Mouse (Mus musculus): ENCODE data around the gene Cic. TPM values are rescaled to one million over a fixed set of nuclear protein-coding genes. Genes with fewer than 3 reads are reported as not detected.

Gene Cic
- polyA plus RNA-seq, 1 experiment: 128 TPM

DNA sequence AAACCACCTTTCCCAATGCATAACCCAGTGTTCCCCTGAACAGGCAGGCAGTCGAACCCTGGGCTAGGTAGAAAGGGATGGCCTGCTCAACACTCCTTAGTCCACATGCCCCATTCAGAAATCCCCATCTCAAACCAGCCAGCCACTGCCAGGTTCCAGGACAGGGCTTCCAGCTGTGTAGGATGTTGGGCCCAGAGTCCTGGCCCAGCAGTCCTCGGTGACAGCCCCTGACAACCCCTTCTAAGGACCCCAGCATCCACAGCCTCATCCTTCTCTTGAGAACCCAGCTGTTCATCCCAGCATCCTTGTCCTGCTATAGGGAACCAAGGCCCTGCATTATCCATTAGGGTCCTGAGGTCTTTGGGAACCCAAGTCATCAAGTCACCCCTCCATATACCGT, 20.0 kb upstream of the Cic start:
- no peak overlapping the region for H3K27ac ChIP-seq (ENCODE audit: insufficient read depth, low read length)
- peaks cover 28% of the 10 kb centered on the region for H3K36me3 ChIP-seq (ENCODE audit: control insufficient read depth, insufficient read depth, low read length, poor library complexity, severe bottlenecking)
- no peaks in the 10 kb centered on the region for H3K9me3 ChIP-seq (replicated peaks; ENCODE audit: control insufficient read depth, insufficient read depth, low read length, poor library complexity, severe bottlenecking)
- peak overlapping the region; percentile 99 for H3K9ac ChIP-seq (ENCODE audit: low read depth, poor library complexity, severe bottlenecking)
- TF ChIP-seq CTCF (IDR thresholded peaks at IDR 0.05; ENCODE audit: low read depth, low read length) (no peak), POLR2A (IDR thresholded peaks at IDR 0.05; ENCODE audit: insufficient read depth, low read length) (no peak), EP300 (IDR thresholded peaks at IDR 0.05; ENCODE audit: insufficient read depth, low read depth, low read length) (no peak)
- H3K4me3 ChIP-seq (ENCODE audit: low read depth, low read length): peak overlapping the region; percentile 70
- H3K4me1 ChIP-seq (ENCODE audit: control insufficient read depth, insufficient read depth, low read length): peaks cover 2% of the 10 kb centered on the region
- no peaks in the 10 kb centered on the region for H3K27me3 ChIP-seq (ENCODE audit: control insufficient read depth, insufficient read depth, low read length, poor library complexity, severe bottlenecking)

DNA sequence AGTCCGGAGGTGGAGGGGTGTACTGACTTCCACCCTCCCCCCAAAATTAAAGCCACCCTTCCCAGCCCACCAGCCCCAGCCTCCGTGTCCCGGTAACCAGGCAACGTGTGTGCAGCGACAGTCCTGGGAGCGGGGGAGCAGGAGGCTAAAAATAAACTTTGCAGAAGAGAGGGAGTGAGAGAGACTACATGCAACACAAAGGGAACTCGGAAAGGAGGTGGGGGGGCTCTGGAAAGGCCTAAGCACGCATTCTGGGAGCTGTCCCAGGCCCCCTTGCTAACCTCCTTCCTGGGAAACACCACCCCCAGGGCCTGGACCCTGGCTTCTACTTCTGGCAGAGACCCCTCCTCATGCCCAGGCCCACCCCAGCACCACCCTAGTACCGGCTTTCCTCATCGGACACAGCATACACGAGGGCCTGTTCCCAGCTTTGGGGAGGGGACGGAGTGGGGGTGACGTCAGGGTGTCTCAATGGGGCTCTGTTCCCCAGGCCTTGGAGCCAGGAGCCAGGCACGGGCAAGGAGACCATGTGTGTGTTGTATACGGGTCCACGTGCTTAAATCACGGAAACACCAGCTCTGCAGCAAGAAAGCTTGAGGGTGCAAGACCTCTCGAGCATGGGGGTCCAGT, 19.4 kb upstream of the Cic start:
- Histone ChIP-seq H3K27ac (ENCODE audit: insufficient read depth, low read length) (peak overlapping the region; percentile 15; the same call in 1 of the 2 replicates), H3K4me3 (ENCODE audit: low read depth, low read length) (peak overlapping the region; percentile 70), H3K27me3 (ENCODE audit: control insufficient read depth, insufficient read depth, low read length, poor library complexity, severe bottlenecking) (no peaks in the 10 kb centered on the region), H3K9ac (ENCODE audit: low read depth, poor library complexity, severe bottlenecking) (peak overlapping the region; percentile 99), H3K4me1 (ENCODE audit: control insufficient read depth, insufficient read depth, low read length) (peaks cover 2% of the 10 kb centered on the region), H3K9me3 (replicated peaks; ENCODE audit: control insufficient read depth, insufficient read depth, low read length, poor library complexity, severe bottlenecking) (no peaks in the 10 kb centered on the region), H3K36me3 (ENCODE audit: control insufficient read depth, insufficient read depth, low read length, poor library complexity, severe bottlenecking) (peaks cover 28% of the 10 kb centered on the region)
- TF ChIP-seq EP300 (IDR thresholded peaks at IDR 0.05; ENCODE audit: insufficient read depth, low read depth, low read length) (no peak), CTCF (IDR thresholded peaks at IDR 0.05; ENCODE audit: low read depth, low read length) (no peak), POLR2A (IDR thresholded peaks at IDR 0.05; ENCODE audit: insufficient read depth, low read length) (no peak)

DNA sequence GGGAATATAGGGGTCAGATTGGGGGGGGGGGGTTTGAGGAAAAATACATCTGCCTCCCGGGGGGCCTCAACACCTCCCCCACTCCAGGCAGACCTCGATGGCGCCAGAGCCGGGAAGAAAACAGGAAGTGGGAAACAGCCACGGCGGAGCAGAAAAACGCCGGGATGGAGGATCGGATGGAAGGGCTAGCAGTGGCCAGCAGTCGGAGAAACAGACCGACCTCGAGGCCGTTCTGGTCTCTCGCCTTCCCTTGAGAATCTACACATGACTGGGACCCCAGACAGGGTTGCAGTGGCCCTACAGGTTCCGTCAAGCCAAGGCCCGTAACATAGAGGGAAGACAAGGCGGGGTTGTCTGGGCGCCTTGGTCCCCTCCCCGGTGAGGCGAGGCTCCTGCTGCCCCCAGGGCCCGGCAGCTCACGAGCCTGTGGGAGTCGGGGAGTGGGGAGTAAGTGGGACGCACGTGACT, 18.6 kb upstream of the Cic start:
- H3K4me1 ChIP-seq (ENCODE audit: control insufficient read depth, insufficient read depth, low read length): peaks cover 2% of the 10 kb centered on the region
- no peaks in the 10 kb centered on the region for H3K27me3 ChIP-seq (ENCODE audit: control insufficient read depth, insufficient read depth, low read length, poor library complexity, severe bottlenecking)
- H3K4me3 ChIP-seq (ENCODE audit: low read depth, low read length): peak overlapping the region; percentile 70
- H3K36me3 ChIP-seq (ENCODE audit: control insufficient read depth, insufficient read depth, low read length, poor library complexity, severe bottlenecking): peaks cover 23% of the 10 kb centered on the region
- H3K9me3 ChIP-seq (replicated peaks; ENCODE audit: control insufficient read depth, insufficient read depth, low read length, poor library complexity, severe bottlenecking): no peaks in the 10 kb centered on the region
- peak overlapping the region; percentile 15 for H3K27ac ChIP-seq (ENCODE audit: insufficient read depth, low read length)
- peak overlapping the region; percentile 99 for H3K9ac ChIP-seq (ENCODE audit: low read depth, poor library complexity, severe bottlenecking)
- no peak for TF ChIP-seq EP300 (IDR thresholded peaks at IDR 0.05; ENCODE audit: insufficient read depth, low read depth, low read length)
- no peak for TF ChIP-seq CTCF (IDR thresholded peaks at IDR 0.05; ENCODE audit: low read depth, low read length)
- TF ChIP-seq POLR2A (IDR thresholded peaks at IDR 0.05; ENCODE audit: insufficient read depth, low read length): no peak

DNA sequence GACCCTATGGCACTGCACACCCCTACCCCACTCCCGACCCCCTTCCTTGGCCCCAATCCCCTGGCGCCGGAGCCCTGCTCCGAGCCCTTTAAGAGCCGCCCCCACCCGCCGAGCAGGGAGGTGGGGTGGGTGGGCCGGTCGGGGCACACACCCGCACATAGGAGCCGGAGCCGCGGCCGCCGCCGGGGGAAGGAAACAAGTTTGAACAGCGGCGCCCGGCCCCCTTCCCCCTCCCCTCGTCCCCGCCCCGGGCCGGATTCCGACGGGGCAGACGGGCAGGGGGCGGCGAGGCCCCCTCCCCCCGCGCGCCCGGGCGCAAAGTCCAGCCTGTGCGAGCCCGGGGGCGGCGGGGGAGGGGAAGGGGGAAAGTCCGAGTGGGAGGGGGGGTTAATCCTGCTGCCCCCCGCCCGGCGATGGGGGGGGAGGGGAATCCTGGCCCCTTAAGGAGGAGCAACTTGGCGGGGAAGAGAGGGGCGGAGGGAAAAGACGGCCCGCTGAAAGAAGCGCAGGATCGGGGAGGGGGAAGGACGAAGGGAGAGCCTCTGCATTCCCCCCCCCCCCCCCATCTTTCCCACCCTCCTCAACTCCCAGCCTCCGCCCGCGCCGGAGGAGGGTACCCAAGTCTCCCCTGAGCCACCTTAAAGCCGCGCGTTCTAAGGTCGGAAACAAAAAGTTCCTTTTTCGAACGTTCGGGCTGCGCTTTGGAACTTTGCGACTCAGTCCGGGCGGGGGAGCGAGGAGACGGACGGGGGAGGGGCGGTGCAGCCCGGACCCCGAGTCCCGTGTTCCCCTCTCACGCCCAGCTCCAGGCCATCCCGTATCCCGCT, 18.0 kb upstream of the Cic start:
- Histone ChIP-seq H3K9me3 (replicated peaks; ENCODE audit: control insufficient read depth, insufficient read depth, low read length, poor library complexity, severe bottlenecking) (no peaks in the 10 kb centered on the region), H3K27ac (ENCODE audit: insufficient read depth, low read length) (peak overlapping the region; percentile 38), H3K4me3 (ENCODE audit: low read depth, low read length) (peak overlapping the region; percentile 79), H3K36me3 (ENCODE audit: control insufficient read depth, insufficient read depth, low read length, poor library complexity, severe bottlenecking) (peaks cover 17% of the 10 kb centered on the region), H3K27me3 (ENCODE audit: control insufficient read depth, insufficient read depth, low read length, poor library complexity, severe bottlenecking) (no peaks in the 10 kb centered on the region), H3K4me1 (ENCODE audit: control insufficient read depth, insufficient read depth, low read length) (peaks cover 2% of the 10 kb centered on the region), H3K9ac (ENCODE audit: low read depth, poor library complexity, severe bottlenecking) (peak overlapping the region; percentile 99)
- no peak for TF ChIP-seq POLR2A (IDR thresholded peaks at IDR 0.05; ENCODE audit: insufficient read depth, low read length)
- TF ChIP-seq EP300 (IDR thresholded peaks at IDR 0.05; ENCODE audit: insufficient read depth, low read depth, low read length): no peak
- no peak for TF ChIP-seq CTCF (IDR thresholded peaks at IDR 0.05; ENCODE audit: low read depth, low read length)

DNA sequence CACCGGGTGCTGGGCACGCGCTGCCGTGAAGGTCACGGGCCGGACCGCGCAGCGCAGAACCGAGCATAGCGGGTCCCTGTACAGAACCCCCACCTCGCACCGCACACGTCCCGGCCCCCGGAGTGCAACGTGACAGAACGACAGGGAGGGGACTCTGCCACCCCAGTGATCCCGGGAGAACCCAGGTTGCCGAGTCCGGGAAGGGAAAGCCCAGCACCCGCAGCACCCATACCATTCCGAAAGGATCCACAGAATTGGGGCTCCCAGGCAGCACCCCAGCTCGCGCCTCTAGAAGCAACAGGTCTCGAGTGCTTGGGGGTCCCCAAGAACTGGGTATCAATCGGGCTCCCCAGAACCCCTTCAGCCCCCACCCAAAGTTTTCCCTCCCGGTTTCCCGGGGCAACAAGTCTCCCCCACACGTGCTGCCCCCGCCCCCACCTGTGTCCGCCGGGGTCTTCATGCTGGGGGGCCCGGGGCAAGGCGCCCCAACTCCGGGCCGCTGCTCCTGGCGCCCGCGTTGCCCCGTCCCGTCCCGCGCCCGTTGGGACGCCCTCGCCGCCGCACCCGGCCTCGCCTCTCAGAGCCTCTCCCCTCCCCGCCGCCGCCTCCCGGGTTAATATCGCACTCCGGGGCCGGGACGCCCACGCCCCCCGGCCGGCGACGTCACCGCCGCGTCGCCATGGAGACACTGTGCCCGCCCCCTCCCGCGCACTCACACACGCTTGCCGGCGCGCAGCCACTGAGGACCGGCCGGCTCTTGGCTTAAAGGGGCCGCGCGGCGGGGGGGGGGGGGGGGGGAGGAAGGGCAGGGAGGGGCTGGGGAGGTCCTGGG, 17.1 kb upstream of the Cic start, which contains the start of gene Erf:
Gene Erf, minus strand, starts transcription at position 621 of the 832 bp plus-strand sequence.
- Histone ChIP-seq H3K9ac (ENCODE audit: low read depth, poor library complexity, severe bottlenecking) (peak within 1 kb of the TSS; percentile 99), H3K4me1 (ENCODE audit: control insufficient read depth, insufficient read depth, low read length) (peaks cover 2% of the 10 kb centered on the region), H3K4me3 (ENCODE audit: low read depth, low read length) (peak within 1 kb of the TSS; percentile 79), H3K36me3 (ENCODE audit: control insufficient read depth, insufficient read depth, low read length, poor library complexity, severe bottlenecking) (peaks cover 9% of the 10 kb centered on the region), H3K27ac (ENCODE audit: insufficient read depth, low read length) (peak within 1 kb of the TSS; percentile 76), H3K27me3 (ENCODE audit: control insufficient read depth, insufficient read depth, low read length, poor library complexity, severe bottlenecking) (no peaks in the 10 kb centered on the region), H3K9me3 (replicated peaks; ENCODE audit: control insufficient read depth, insufficient read depth, low read length, poor library complexity, severe bottlenecking) (no peaks in the 10 kb centered on the region)
- TF ChIP-seq CTCF (IDR thresholded peaks at IDR 0.05; ENCODE audit: low read depth, low read length) (no peak), EP300 (IDR thresholded peaks at IDR 0.05; ENCODE audit: insufficient read depth, low read depth, low read length) (no peak), POLR2A (IDR thresholded peaks at IDR 0.05; ENCODE audit: insufficient read depth, low read length) (no peak)
